Mouse (Mus musculus) heart, embryonic 11.5 days (tissue): ENCODE measurements around the gene Fli1. TPM values are rescaled to one million over a fixed set of nuclear protein-coding genes. Genes with fewer than 3 reads are reported as not detected.

Experiments
- ATAC-seq: fragments of 200-750 bp; cut with Nextera tagmentation; replicated peaks from 2 replicates; pipeline ENCODE4 v1.8.0; 2017; ENCODE audit warnings: moderate library complexity; ENCODE audit not compliant: insufficient number of reproducible peaks, low FRiP score, low TSS enrichment
- H3K27ac ChIP-seq: fragments of 300-500 bp; sonication (generic); 2 replicates; pipeline ENCODE4 v1.5.1; 2014; ENCODE audit warnings: mild to moderate bottlenecking, low read depth, low read length
- H3K27me3 ChIP-seq: fragments of 300-500 bp; sonication (generic); 2 replicates; pipeline ENCODE4 v1.6.1; 2014; ENCODE audit warnings: mild to moderate bottlenecking, low read length, mixed read lengths; ENCODE audit not compliant: control insufficient read depth, insufficient read depth
- H3K36me3 ChIP-seq: fragments of 300-500 bp; sonication (generic); 2 replicates; pipeline ENCODE4 v1.6.1; 2014; ENCODE audit warnings: mild to moderate bottlenecking, low read length, moderate library complexity, mixed read lengths; ENCODE audit not compliant: control insufficient read depth, insufficient read depth
- H3K4me1 ChIP-seq: fragments of 300-500 bp; sonication (generic); 2 replicates; pipeline ENCODE4 v1.6.1; 2014; ENCODE audit warnings: low read length; ENCODE audit not compliant: control insufficient read depth, insufficient read depth
- H3K4me2 ChIP-seq: fragments of 300-500 bp; sonication (generic); 2 replicates; pipeline ENCODE4 v1.6.1; 2014; ENCODE audit warnings: mild to moderate bottlenecking, moderate library complexity
- H3K4me3 ChIP-seq: fragments of 300-500 bp; sonication (generic); 2 replicates; pipeline ENCODE4 v1.5.1; 2014; ENCODE audit warnings: low read depth, low read length
- H3K9ac ChIP-seq: fragments of 300-500 bp; sonication (generic); 2 replicates; pipeline ENCODE4 v1.6.1; 2014; ENCODE audit warnings: mild to moderate bottlenecking, low read depth, low read length, moderate library complexity
- H3K9me3 ChIP-seq: fragments of 300-500 bp; sonication (generic); replicated peaks from 2 replicates; pipeline ENCODE4 v1.6.1; 2016; ENCODE audit warnings: low read length; ENCODE audit not compliant: control insufficient read depth
- WGBS: fragments of 180-500 bp; shearing (Covaris S2); extraction: QIAGEN DNeasy Blood & Tissue Kit; methylation state at CpG from one replicate; pipeline ENCODE4 v1.1.7; 2014; ENCODE audit not compliant: insufficient replicate concordance; 5-methylcytosine and 5-hydroxymethylcytosine counted together
- polyA plus RNA-seq: library from polyadenylated mRNA; unstranded; fragments of >200 nt; fragmentation: Nextera tagmentation; extraction: Ambion mirVana; gene quantifications from 2 replicates; pipeline ENCODE4 v1.2.1, GENCODE M21; 2014

Fli1 gene
- polyA plus RNA-seq, 1 experiment from 2014 or later: 17.1 TPM

DNA sequence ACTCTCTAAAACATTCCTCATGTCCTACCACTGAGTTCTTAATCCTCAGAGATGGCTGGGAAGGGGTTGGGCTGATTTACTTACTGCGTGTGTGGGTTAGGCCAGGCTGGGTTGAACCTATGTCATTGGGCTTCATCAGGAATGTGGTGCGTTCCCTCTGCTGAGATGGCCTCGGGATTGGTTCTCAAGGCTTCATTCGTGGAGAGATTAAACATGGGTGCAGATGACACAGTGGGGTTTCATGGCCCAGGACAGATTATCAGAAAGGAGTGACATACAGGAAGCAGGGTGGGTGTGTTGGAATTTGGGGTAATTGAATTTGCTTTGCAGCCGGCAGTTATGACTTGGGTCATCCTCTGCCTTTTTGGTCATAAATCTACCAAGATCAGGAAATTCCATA lies 131.2 kb downstream of the Fli1 start:
- no peak for ATAC-seq

DNA sequence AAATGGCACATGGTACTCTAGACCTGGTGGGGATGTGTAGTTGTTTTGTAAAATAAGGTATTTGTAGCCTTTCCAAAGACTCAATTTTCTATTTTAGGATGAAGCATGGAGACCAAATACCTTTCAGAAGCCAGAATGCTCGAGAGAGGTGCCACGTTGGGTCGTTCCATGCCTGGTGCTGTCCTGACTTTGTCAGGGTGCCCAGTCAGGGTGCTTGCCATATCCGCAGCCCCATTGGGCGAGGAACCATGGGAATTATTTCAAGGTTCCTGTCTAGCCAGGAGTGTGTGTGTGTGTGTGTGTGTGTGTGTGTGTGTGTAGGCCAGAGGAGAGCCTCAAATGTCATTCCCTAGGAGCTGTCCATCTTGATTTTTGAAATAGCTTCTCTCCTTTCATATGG lies 132.0 kb downstream of the Fli1 start:
- Histone ChIP-seq H3K27ac (no peak overlapping the region), H3K9ac (no peak overlapping the region)
- WGBS: 82% methylated on average over 5 of the region's 5 CpGs

More for the DNA sequence above, 131.2 kb downstream of the Fli1 start:
- Histone ChIP-seq H3K27me3 (peaks cover 6% of the 10 kb centered on the region; the same call in 1 of the 2 replicates), H3K4me1 (peaks cover 5% of the 10 kb centered on the region), H3K36me3 (no peaks in the 10 kb centered on the region), H3K9ac (no peak overlapping the region), H3K27ac (no peak overlapping the region), H3K9me3 (no peaks in the 10 kb centered on the region), H3K4me2 (no peak overlapping the region), H3K4me3 (no peak overlapping the region)
- 79% methylated on average over 5 of the region's 5 CpGs for WGBS

DNA sequence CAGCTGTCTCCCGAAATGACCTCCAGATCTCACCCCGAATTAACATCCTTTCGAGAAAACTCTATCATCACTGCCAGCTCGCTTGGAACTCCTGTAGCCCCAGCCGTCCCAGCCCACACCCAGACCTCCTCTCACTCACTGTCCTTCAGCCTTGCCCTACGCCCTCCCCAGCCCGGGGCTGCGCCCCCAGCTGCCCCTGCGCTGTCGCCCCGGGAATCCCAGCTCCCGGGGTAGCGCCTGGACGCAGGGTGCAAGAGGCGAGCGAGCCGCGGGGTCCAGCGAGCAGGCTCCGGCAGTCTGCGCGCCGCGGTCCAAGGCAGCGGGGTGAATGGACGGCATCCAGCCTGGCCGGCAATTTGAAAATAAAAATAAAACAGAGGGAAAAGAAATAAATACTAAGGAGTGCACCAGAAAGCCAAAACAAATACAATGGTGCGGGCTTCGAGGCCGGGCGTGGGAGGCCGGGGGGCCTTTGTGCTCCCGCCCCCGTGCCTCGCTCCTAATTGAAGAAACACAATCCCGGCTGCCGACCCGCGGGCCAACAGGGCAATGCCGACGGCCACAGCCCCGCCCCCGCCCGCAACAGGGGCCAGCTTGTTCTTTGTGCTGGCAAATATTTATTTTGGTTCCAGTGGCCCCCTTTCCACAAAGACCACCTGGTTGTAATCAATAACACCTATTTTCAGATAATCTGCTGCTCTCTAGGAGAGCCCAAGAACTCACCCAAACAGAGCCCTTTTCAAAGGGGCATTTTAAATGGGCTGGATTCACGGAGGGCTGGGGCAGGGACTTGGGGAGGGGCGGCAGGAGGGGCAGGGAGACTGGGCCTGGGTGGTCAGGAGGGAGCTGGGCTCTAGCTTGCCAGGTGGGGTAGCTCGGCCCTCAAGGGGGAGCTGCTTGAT lies 133.3 kb downstream of the Fli1 start:
- no peaks in the 10 kb centered on the region for H3K9me3 ChIP-seq
- peak overlapping the region; percentile 78 for H3K9ac ChIP-seq
- H3K4me2 ChIP-seq: peak overlapping the region; percentile 99
- peaks cover 6% of the 10 kb centered on the region; the same call in 1 of the 2 replicates for H3K27me3 ChIP-seq
- H3K36me3 ChIP-seq: no peaks in the 10 kb centered on the region
- peaks cover 5% of the 10 kb centered on the region for H3K4me1 ChIP-seq
- 1% methylated on average over 47 of the region's 47 CpGs for WGBS
- no peak for ATAC-seq
- H3K27ac ChIP-seq: no peak overlapping the region
- H3K4me3 ChIP-seq: peak overlapping the region; percentile 56

More for the DNA sequence above, 132.0 kb downstream of the Fli1 start:
- Histone ChIP-seq H3K4me2 (no peak overlapping the region), H3K4me3 (no peak overlapping the region), H3K36me3 (no peaks in the 10 kb centered on the region), H3K9me3 (no peaks in the 10 kb centered on the region), H3K4me1 (peaks cover 5% of the 10 kb centered on the region), H3K27me3 (peaks cover 6% of the 10 kb centered on the region; the same call in 1 of the 2 replicates)
- ATAC-seq: no peak

DNA sequence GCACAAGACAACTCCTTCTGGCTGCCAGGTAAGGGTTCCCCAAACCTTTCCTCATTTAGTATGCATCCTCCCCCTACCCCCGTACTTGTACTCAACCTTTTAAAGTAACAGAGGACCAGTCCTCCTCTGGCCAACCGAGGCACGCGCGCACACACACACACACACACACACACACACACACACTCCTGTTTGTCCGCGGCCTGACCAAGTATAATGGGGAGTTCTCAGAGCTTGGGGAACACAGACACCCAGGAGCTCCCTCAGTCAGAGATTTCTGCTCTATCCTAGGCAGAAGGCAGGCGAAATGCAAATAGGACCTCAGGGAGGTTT lies 134.0 kb downstream of the Fli1 start:
- Histone ChIP-seq H3K4me1 (peaks cover 5% of the 10 kb centered on the region), H3K9me3 (no peaks in the 10 kb centered on the region), H3K4me2 (peak overlapping the region; percentile 99), H3K27me3 (peaks cover 6% of the 10 kb centered on the region; the same call in 1 of the 2 replicates), H3K9ac (peak overlapping the region; percentile 78; the same call in 1 of the 2 replicates), H3K36me3 (no peaks in the 10 kb centered on the region), H3K27ac (no peak overlapping the region), H3K4me3 (peak overlapping the region; percentile 56)
- ATAC-seq: no peak
- WGBS: 10% methylated on average over 8 of the region's 8 CpGs

DNA sequence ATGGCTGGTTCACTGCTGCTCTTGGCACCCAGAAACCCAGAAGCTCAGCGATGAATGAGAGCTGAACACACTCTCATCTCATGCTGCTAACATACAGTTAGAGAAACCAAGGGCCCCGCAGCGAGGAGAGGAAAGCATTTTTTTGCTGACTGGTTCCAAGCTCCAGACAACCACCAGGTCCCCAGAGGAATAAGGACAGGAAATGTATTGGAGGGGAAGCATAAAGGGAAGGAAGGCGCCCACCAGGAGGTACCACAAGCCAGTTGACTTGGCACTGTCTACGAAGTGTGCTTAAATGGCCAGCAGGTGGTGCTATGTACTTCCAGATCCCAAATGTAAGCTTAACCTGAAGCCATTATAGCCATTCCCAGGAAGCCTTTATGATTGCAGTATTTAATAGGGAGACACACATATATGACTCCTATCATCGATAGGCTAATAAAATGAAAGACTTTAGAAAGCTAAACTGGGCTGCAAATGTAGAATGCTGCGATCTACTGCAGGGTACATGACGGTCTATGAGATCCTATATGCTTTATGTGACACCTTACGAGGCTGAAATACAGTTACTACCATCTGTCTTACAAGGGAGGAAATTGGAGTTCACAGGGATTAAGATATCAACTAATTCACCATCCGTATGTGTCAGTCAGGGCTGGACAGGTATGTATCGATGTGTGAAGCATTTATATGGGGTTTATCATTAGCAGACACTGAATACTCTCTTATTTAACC lies 137.3 kb downstream of the Fli1 start:
- Histone ChIP-seq H3K9me3 (no peaks in the 10 kb centered on the region), H3K4me1 (peaks cover 14% of the 10 kb centered on the region), H3K9ac (no peak overlapping the region), H3K27me3 (peaks cover 6% of the 10 kb centered on the region; the same call in 1 of the 2 replicates), H3K27ac (no peak overlapping the region), H3K36me3 (no peaks in the 10 kb centered on the region), H3K4me3 (no peak overlapping the region), H3K4me2 (no peak overlapping the region)
- ATAC-seq: no peak
- 40% methylated on average over 11 of the region's 11 CpGs for WGBS

DNA sequence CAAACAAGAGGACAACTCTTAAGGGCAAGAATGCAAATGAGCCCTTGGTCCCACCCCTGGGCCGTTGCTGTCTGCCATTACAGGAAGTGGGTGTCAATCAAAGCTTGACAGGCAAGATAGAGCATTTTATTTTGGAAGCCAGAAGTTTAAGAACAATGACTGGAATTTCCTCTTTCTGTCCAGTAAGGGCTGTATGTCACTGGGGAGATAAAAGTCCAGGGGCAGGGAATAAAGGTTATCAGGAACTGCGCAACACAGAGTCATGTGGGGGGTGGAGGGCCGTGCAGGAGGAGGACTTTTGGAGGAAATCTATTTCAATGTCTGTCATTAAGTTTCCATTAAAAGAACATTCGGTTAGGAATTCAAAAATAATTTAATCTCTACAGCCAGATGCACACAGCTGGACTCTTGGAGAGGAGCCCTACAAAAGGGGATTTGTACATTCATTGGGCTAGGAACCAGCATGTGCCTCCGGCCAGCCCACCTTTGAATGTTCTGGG lies 141.9 kb downstream of the Fli1 start:
- H3K9ac ChIP-seq: no peak overlapping the region
- H3K4me2 ChIP-seq: no peak overlapping the region
- WGBS: 29% methylated on average over 5 of the region's 5 CpGs
- no peak overlapping the region for H3K4me3 ChIP-seq
- H3K36me3 ChIP-seq: no peaks in the 10 kb centered on the region
- H3K27ac ChIP-seq: peak overlapping the region; percentile 59
- no peaks in the 10 kb centered on the region for H3K9me3 ChIP-seq
- H3K27me3 ChIP-seq: no peaks in the 10 kb centered on the region
- 0 out of 2 replicates have a peak, but pooled peaks have one; percentile 33 for ATAC-seq
- H3K4me1 ChIP-seq: peaks cover 14% of the 10 kb centered on the region

DNA sequence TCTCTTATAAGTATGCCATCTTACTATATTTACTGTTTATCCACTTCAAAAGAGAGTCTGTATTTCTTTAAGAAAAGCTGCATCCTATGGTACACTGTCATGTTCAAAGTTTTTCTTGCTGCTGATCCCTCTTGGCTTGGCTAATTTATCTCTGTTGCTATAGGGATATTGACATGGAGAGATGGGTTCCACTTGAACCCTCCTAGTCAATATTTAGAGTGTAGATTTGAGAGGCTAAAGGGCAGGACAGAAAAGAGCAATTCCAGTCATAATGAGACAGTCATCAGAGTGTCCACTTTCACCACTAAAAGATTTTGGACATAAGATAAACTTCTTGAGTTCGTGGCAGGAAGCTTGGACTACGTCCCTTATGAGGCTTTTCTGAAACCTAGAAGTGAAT lies 142.4 kb downstream of the Fli1 start:
- Histone ChIP-seq H3K9me3 (no peaks in the 10 kb centered on the region), H3K4me2 (no peak overlapping the region)
- 31% methylated on average over 2 of the region's 2 CpGs for WGBS

DNA sequence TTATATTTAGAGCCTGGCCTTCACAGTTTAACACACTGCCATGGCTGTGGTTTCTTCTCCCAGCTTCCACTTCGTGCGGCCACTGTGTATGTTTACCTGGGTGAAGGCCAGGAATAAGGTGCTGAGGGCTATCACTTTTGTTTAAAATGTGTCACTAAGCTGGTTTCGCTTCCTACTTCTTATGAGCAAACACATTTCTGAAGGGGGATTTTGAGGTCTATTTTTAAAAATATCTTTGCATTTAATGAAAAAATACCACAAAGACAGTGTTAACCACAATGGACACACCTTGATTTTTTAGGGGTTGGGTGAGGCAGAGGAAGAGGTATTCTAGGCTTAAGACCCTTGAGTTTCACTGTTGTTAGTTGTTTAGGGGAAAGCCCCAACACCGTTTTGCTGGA lies 147.9 kb downstream of the Fli1 start:
- H3K27me3 ChIP-seq: no peaks in the 10 kb centered on the region
- H3K9me3 ChIP-seq: no peaks in the 10 kb centered on the region
- H3K36me3 ChIP-seq: no peaks in the 10 kb centered on the region
- H3K4me3 ChIP-seq: no peak overlapping the region
- H3K4me1 ChIP-seq: no peaks in the 10 kb centered on the region
- WGBS: 79% methylated on average over 4 of the region's 4 CpGs
- no peak overlapping the region for H3K4me2 ChIP-seq
- H3K9ac ChIP-seq: no peak overlapping the region
- ATAC-seq: no peak
- H3K27ac ChIP-seq: no peak overlapping the region

More for the DNA sequence above, 142.4 kb downstream of the Fli1 start:
- no peak overlapping the region for H3K4me3 ChIP-seq
- peak overlapping the region; percentile 59; the same call in 1 of the 2 replicates for H3K27ac ChIP-seq
- H3K4me1 ChIP-seq: peaks cover 14% of the 10 kb centered on the region
- H3K27me3 ChIP-seq: no peaks in the 10 kb centered on the region
- no peaks in the 10 kb centered on the region for H3K36me3 ChIP-seq
- no peak for ATAC-seq
- no peak overlapping the region for H3K9ac ChIP-seq
